ENCODE assay signal across 26 mouse cellular contexts in the genomic region with DNA sequence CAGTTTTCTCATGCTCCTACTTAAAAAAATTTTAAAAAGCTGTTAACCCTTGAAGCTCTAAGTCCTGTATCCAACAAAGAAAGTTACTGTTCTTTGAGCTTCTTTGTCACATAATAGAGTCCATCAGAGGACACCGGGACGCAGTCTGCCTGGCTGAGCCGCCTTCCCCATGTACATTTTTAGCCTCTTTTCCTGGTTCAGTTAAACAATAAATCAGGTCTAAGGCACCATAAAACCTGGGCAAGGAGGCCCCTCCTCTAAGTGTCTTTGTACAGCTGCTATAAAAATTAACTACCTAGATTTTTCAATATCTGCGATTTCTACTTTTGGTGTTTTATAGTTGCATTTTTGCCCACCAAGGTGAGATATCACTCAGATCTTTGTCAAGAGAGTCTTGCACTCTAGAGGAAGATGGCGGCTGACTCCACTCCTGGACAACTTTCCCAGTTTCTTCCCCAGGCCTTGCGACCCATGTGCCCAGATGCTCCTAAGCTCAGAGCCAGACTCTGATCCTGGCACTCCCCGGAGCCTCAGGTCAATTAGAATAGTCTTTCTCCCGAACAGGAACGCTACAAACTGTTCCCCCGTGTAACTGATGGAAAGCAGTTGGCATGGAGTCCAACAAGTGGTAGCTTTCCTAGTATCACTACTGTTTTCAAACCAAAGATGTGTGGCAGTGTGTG.
"Had no signal": no experiment of that assay in that cellular context is flagged by ENCODE, and none has a peak within 500 bp of the region (broad histone marks: within the 10 kb centered on the region; RNA-seq: fewer than 3 reads in every experiment).

No protein-coding gene starts in this region.

- H3K4me2 ChIP-seq: heart, embryonic 12.5 days; hindbrain, embryonic 13.5 days; hindbrain, embryonic 15.5 days; kidney, embryonic 15.5 days; limb, embryonic 13.5 days; limb, embryonic 15.5 days; liver, embryonic 12.5 days had no signal

- H3K9ac ChIP-seq: forebrain, postnatal 0 days; heart, embryonic 12.5 days; hindbrain, embryonic 13.5 days; hindbrain, embryonic 15.5 days; kidney, embryonic 15.5 days; limb, embryonic 13.5 days; limb, embryonic 15.5 days; liver, embryonic 12.5 days; liver, embryonic 14.5 days had no signal

- ATAC-seq: forebrain, postnatal 0 days; hindbrain, postnatal 0 days; liver, embryonic 12.5 days had no signal

- H3K36me3 ChIP-seq: heart, embryonic 10.5 days; heart, embryonic 12.5 days; hindbrain, embryonic 10.5 days; hindbrain, embryonic 13.5 days; hindbrain, embryonic 15.5 days; kidney, embryonic 15.5 days; limb, embryonic 13.5 days; limb, embryonic 15.5 days; liver, embryonic 12.5 days had no signal

- H3K4me1 ChIP-seq: liver, embryonic 12.5 days had no signal

- H3K4me3 ChIP-seq: heart, adult 2 months; heart, embryonic 10.5 days; heart, embryonic 12.5 days; hindbrain, embryonic 10.5 days; hindbrain, embryonic 13.5 days; hindbrain, embryonic 15.5 days; kidney, embryonic 15.5 days; limb, embryonic 13.5 days; limb, embryonic 15.5 days; liver, embryonic 12.5 days had no signal

- H3K27me3 ChIP-seq: heart, embryonic 12.5 days; hindbrain, embryonic 13.5 days; hindbrain, embryonic 15.5 days; kidney, embryonic 15.5 days; limb, embryonic 15.5 days; liver, embryonic 12.5 days had no signal

- H3K27ac ChIP-seq: heart, adult 2 months; heart, embryonic 10.5 days; hindbrain, embryonic 10.5 days; hindbrain, embryonic 13.5 days; hindbrain, embryonic 15.5 days; hindbrain, postnatal 0 days; kidney, embryonic 15.5 days; kidney, postnatal 0 days; limb, embryonic 13.5 days; limb, embryonic 15.5 days; liver, embryonic 12.5 days; liver, embryonic 14.5 days had no signal

- H3K9me3 ChIP-seq: heart, embryonic 10.5 days; heart, embryonic 12.5 days; hindbrain, embryonic 10.5 days; hindbrain, embryonic 13.5 days; hindbrain, embryonic 15.5 days; kidney, embryonic 15.5 days; limb, embryonic 13.5 days; limb, embryonic 15.5 days; liver, embryonic 12.5 days had no signal

- DNase-seq: forebrain, postnatal 0 days; gastrocnemius, postnatal 10 days; gastrocnemius, postnatal 25 days; heart, postnatal 10 days; heart, postnatal 4 days; kidney, adult 11 months; kidney, adult 2 months; kidney, adult 9 months; kidney, postnatal 14 days; kidney, postnatal 36 days; layer of hippocampus, adult 9-11 months; layer of hippocampus, postnatal 36 days; left cerebral cortex, postnatal 4 days had no signal
